Mouse (Mus musculus) hindbrain, embryonic 16.5 days (tissue): Measurements from ENCODE around the gene Smim13. TPM values are rescaled to one million over a fixed set of nuclear protein-coding genes. Genes with fewer than 3 reads are reported as not detected.

ENCODE experiments used
- ATAC-seq: fragments of 200-750 bp; cut with Nextera tagmentation; 2 replicates; pipeline ENCODE4 v1.8.0; 2017; ENCODE audit warnings: moderate TSS enrichment, moderate library complexity
- H3K27ac ChIP-seq: fragments of 300-500 bp; sonication (generic); 2 replicates; pipeline ENCODE4 v1.5.1; 2014; ENCODE audit warnings: low read depth, mild to moderate bottlenecking, control low read depth, low read length, moderate library complexity
- H3K27me3 ChIP-seq: fragments of 300-500 bp; sonication (generic); replicated peaks from 2 replicates; pipeline ENCODE4 v1.6.1; 2014; ENCODE audit warnings: low read length; ENCODE audit not compliant: control insufficient read depth, insufficient read depth
- H3K36me3 ChIP-seq: fragments of 300-500 bp; sonication (generic); 2 replicates; pipeline ENCODE4 v1.6.1; 2014; ENCODE audit warnings: mild to moderate bottlenecking, low read length, moderate library complexity, mixed read lengths; ENCODE audit not compliant: control insufficient read depth, insufficient read depth
- H3K4me1 ChIP-seq: fragments of 300-500 bp; sonication (generic); 2 replicates; pipeline ENCODE4 v1.6.1; 2014; ENCODE audit warnings: low read depth, low read length; ENCODE audit not compliant: control insufficient read depth, insufficient read depth
- H3K4me2 ChIP-seq: fragments of 300-500 bp; sonication (generic); 2 replicates; pipeline ENCODE4 v1.6.1; 2014; ENCODE audit warnings: mild to moderate bottlenecking, low read length, control low read depth, moderate library complexity
- H3K4me3 ChIP-seq: fragments of 300-500 bp; sonication (generic); 2 replicates; pipeline ENCODE4 v1.5.1; 2014; ENCODE audit warnings: mild to moderate bottlenecking, low read length, control low read depth, moderate library complexity
- H3K9ac ChIP-seq: fragments of 300-500 bp; sonication (generic); 2 replicates; pipeline ENCODE4 v1.6.1; 2014; ENCODE audit warnings: low read depth, mild to moderate bottlenecking, control low read depth, low read length, moderate library complexity
- H3K9me3 ChIP-seq: fragments of 300-500 bp; sonication (generic); 2 replicates; pipeline ENCODE4 v1.6.1; 2014; ENCODE audit warnings: mild to moderate bottlenecking, low read length, moderate library complexity; ENCODE audit not compliant: control insufficient read depth
- WGBS: fragments of 180-500 bp; shearing (Covaris S2); extraction: QIAGEN DNeasy Blood & Tissue Kit; methylation state at CpG from one replicate; pipeline ENCODE4 v1.1.7; 2014; 5-methylcytosine and 5-hydroxymethylcytosine counted together
- polyA plus RNA-seq: library from polyadenylated mRNA; unstranded; fragments of >200 nt; fragmentation: Nextera tagmentation; extraction: Ambion mirVana; gene quantifications from 2 replicates; pipeline ENCODE4 v1.2.1, GENCODE M21; 2015

Gene Smim13
- polyA plus RNA-seq, 1 experiment from 2014 or later = 28.5 TPM

GRCm38 (mm10) chr13:41233241-41233640, 16.4 kb upstream of the Smim13 start:
- ATAC-seq = no peak
- no peaks in the 10 kb centered on the region for H3K36me3 ChIP-seq
- H3K4me3 ChIP-seq = no peak overlapping the region
- H3K4me1 ChIP-seq = no peaks in the 10 kb centered on the region
- H3K27ac ChIP-seq = no peak overlapping the region
- no peak overlapping the region for H3K4me2 ChIP-seq
- H3K9ac ChIP-seq = no peak overlapping the region
- no peaks in the 10 kb centered on the region for H3K27me3 ChIP-seq
- WGBS = 86% methylated on average over 7 of the region's 7 CpGs
- H3K9me3 ChIP-seq = no peaks in the 10 kb centered on the region

DNA sequence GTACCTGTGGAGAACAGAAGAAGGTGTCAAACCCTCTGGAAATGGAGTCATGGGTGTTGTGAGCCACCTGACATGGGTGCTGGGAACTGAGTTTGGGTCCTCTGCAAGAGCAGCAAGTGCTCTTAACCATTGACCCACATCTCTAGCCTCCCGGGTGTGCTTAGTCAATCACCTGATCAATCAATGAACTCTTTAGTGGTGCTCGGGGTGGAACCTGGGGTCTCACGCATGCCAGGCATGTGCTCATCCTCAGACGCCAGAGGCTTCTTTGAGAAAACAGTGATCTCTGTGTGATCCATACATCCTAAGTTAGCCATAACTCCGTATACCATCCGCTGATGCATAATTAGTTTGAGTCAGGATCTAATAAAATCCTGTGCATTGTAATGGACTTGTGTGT, 14.5 kb upstream of the Smim13 start:
- H3K9me3 ChIP-seq = no peaks in the 10 kb centered on the region
- WGBS = 90% methylated on average over 6 of the region's 6 CpGs
- H3K36me3 ChIP-seq = no peaks in the 10 kb centered on the region
- H3K27ac ChIP-seq = no peak overlapping the region
- H3K4me2 ChIP-seq = no peak overlapping the region
- H3K27me3 ChIP-seq = no peaks in the 10 kb centered on the region
- no peak overlapping the region for H3K4me3 ChIP-seq
- no peak overlapping the region for H3K9ac ChIP-seq
- no peaks in the 10 kb centered on the region for H3K4me1 ChIP-seq
- ATAC-seq = no peak

GRCm38 (mm10) chr13:41235845-41236741, 13.6 kb upstream of the Smim13 start:
- 72% methylated on average over 13 of the region's 13 CpGs for WGBS
- Histone ChIP-seq H3K27ac (no peak overlapping the region), H3K4me1 (no peaks in the 10 kb centered on the region), H3K4me2 (no peak overlapping the region), H3K4me3 (no peak overlapping the region), H3K9ac (no peak overlapping the region), H3K27me3 (no peaks in the 10 kb centered on the region), H3K9me3 (no peaks in the 10 kb centered on the region), H3K36me3 (no peaks in the 10 kb centered on the region)
- no peak for ATAC-seq

DNA sequence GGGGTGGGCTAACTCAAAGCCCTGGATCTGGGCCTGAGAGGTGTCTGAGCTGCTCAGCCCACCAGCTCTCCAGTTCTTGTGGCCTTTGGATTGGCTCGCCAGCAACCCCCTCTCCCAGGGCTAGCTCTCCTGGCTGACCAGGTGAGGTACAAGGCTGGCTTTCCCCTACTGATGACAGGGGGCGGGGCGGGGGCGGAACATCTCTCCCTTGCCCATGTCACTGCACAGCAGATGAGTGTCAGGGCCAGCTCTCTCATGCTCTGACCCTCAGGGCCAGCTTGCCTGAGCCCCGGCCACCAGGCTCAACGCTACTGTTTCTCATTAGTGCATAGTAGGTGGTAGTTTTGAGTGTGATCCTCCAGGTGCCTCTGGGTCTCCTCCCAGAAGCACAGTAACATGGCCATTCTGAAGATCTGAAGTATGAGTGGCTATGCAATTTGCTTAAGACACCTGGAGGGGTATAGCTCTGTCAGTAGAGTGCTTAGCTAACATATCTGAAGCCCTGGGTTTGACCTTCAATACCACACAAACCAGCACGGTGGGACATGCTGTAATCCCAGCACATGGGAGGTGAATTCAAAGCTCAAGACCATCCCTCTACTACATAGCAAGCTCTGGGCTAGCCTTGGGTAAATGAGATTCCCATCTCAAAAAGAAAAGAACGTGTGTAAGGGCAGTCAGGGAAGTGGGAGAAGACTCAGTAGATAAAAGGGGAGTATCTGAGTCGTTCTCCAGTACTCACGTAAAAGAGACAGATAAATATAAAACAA, 11.4 kb upstream of the Smim13 start:
- H3K27me3 ChIP-seq = no peaks in the 10 kb centered on the region
- no peak overlapping the region for H3K4me2 ChIP-seq
- no peak overlapping the region for H3K4me3 ChIP-seq
- ATAC-seq = peak; percentile 64
- no peaks in the 10 kb centered on the region for H3K4me1 ChIP-seq
- no peaks in the 10 kb centered on the region for H3K9me3 ChIP-seq
- H3K27ac ChIP-seq = no peak overlapping the region
- H3K36me3 ChIP-seq = no peaks in the 10 kb centered on the region
- 81% methylated on average over 10 of the region's 10 CpGs for WGBS
- no peak overlapping the region for H3K9ac ChIP-seq

DNA sequence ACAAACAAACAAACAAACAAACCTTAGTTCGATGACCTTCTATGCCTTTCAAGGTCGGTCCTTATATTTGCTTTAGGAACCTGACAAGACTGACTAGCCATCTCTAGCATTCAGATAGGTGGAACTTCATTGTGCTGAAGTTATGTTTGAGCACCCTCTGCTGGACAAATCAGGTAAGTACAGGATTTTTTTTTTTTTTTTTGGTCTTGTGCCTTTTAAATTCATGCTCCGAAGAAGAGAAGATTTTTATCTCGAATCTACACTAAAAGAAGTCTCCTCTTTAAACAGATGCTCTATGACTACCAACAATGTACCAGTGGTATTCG, 10.9 kb upstream of the Smim13 start:
- Histone ChIP-seq H3K36me3 (no peaks in the 10 kb centered on the region), H3K27me3 (no peaks in the 10 kb centered on the region), H3K4me1 (no peaks in the 10 kb centered on the region), H3K27ac (no peak overlapping the region), H3K4me3 (no peak overlapping the region), H3K9me3 (no peaks in the 10 kb centered on the region), H3K9ac (no peak overlapping the region), H3K4me2 (no peak overlapping the region)
- 7% methylated on average over 5 of the region's 5 CpGs for WGBS
- ATAC-seq = peak; percentile 70; the same call in 1 of the 2 replicates

- no peaks in the 10 kb centered on the region for H3K36me3 ChIP-seq
- 76% methylated on average over 2 of the region's 2 CpGs for WGBS
- no peak overlapping the region for H3K4me3 ChIP-seq
- H3K9ac ChIP-seq = no peak overlapping the region
- no peaks in the 10 kb centered on the region for H3K9me3 ChIP-seq
- no peak for ATAC-seq
- no peak overlapping the region for H3K4me2 ChIP-seq
- H3K4me1 ChIP-seq = no peaks in the 10 kb centered on the region
- H3K27me3 ChIP-seq = no peaks in the 10 kb centered on the region
- no peak overlapping the region for H3K27ac ChIP-seq
Observed at GRCm38 (mm10) chr13:41241557-41241956, 8.1 kb upstream of the Smim13 start.

- Histone ChIP-seq H3K27ac (no peak overlapping the region), H3K4me1 (0 out of 2 replicates have a peak, but pooled peaks cover 2% of the 10 kb centered on the region), H3K9me3 (no peaks in the 10 kb centered on the region), H3K36me3 (no peaks in the 10 kb centered on the region), H3K9ac (no peak overlapping the region), H3K4me3 (no peak overlapping the region), H3K4me2 (no peak overlapping the region), H3K27me3 (no peaks in the 10 kb centered on the region)
- WGBS = 64% methylated on average over 6 of the region's 6 CpGs
- no peak for ATAC-seq
Observed at GRCm38 (mm10) chr13:41244306-41244830, 5.3 kb upstream of the Smim13 start.

GRCm38 (mm10) chr13:41248751-41249520, 708 bp upstream of the Smim13 start:
- Histone ChIP-seq H3K27ac (peak overlapping the region; percentile 61), H3K4me3 (peak overlapping the region; percentile 87), H3K4me1 (peaks cover 7% of the 10 kb centered on the region), H3K4me2 (peak overlapping the region; percentile 63), H3K9me3 (no peaks in the 10 kb centered on the region), H3K27me3 (no peaks in the 10 kb centered on the region), H3K9ac (peak overlapping the region; percentile 63), H3K36me3 (no peaks in the 10 kb centered on the region)
- WGBS = 40% methylated on average over 12 of the region's 12 CpGs
- peak; percentile 16 for ATAC-seq
